Mouse (Mus musculus) CD8-positive naive resting alpha-beta T cell, adult 57 days (primary cell): ENCODE results near the gene Teddm1b. TPM values are rescaled to one million over a fixed set of nuclear protein-coding genes. Genes with fewer than 3 reads are reported as not detected.

Experiments
- total RNA-seq: library from RNA; stranded (reverse); gene quantifications from one replicate; pipeline ENCODE4 v1.2.4, GENCODE M21; 2023

Gene Teddm1b
- not detected for total RNA-seq

GRCm38 (mm10) chr1:153874045-153874444, at the start of gene Teddm1b:
Gene Teddm1b (plus strand): TSS chr1:153874345.

DNA sequence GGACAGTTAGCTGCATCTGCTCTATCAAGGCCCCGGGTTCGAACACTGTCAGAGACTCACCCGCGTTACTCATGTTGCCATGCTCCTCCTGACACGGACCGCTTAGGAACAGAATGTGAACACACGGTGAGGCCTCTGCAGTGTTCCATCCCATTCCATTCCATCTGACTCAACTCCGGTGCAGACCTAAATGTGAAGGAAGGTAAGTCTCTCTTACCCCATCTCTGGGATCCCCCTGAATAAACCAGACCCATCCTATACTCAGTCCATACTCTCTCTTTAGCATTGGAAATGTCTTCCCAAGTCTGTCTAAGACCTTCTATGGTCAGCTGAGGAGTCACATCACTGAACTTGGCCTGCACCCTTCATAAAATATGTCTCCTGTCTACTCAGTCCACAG, 30.1 kb upstream of the Teddm1b start, which contains the start of gene Rgsl1:
TSS of gene Rgsl1 (minus strand) at position 101 of the 400 bp plus-strand sequence.

GRCm38 (mm10) chr1:153891442-153891841, 17.3 kb downstream of the Teddm1b start, which contains the start of gene Teddm1a:
Gene Teddm1a (plus strand): TSS chr1:153891742.

DNA sequence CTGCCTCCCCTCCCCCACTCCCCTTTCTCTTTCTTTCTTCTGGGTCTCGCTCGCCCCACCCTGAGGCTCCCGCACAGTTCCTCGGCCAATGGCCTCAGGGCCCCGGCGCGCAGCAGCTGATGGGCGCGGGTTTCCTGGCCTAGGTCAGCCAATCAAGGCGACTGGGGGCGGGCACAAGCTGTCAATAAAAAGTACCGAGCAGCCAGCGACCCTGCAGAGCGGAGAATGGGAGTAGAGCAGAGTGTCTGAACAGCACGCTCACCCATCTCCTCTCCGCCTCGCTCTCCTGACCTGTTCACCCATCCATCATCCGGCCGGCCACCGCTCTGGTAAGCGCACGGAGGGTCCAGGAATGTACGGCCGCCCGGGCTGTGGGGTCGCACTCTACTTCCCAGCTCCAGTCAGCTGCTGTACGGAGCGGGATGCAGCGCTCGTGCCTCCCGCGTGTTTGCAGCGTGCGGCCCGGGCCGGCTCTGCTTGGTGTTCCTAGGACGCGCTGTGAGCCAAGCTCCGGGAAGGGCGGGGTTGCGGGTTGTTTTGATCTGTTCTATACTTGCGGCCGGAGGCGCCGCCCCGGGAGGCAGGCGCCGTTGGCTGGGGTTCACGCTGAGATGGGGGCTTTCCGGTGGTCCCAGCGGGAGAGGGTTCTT, 25.7 kb downstream of the Teddm1b start, which contains the start of the genes Glul and Teddm2:
TSS of gene Glul (plus strand) at position 214 of the 650 bp plus-strand sequence.
TSS of gene Teddm2 (minus strand) at position 498 of the 650 bp plus-strand sequence.

Other genes starting within 250 kb of the Teddm1b start
- gene Rgs8, start 221.3 kb upstream of the Teddm1b start, total RNA-seq = not detected
- 6.3 TPM for gene Rgs16, start 134.0 kb upstream of the Teddm1b start, total RNA-seq
- gene Rnasel, start 124.9 kb upstream of the Teddm1b start, total RNA-seq = 37.6 TPM
- not detected for gene Rgsl1, start 30.2 kb upstream of the Teddm1b start, total RNA-seq
- gene Teddm1a, start 17.4 kb downstream of the Teddm1b start, total RNA-seq = not detected
- gene Glul, start 25.6 kb downstream of the Teddm1b start, total RNA-seq = 116 TPM
- 1.3 TPM for gene Teddm2, start 25.9 kb downstream of the Teddm1b start, total RNA-seq